Mouse (Mus musculus): ENCODE results near the gene Bola2. TPM values are rescaled to one million over a fixed set of nuclear protein-coding genes. Genes with fewer than 3 reads are reported as not detected.

The Bola2 gene
- 145 and 156 TPM in 2 replicates for polyA plus RNA-seq (2016; fragmentation: Nextera tagmentation; extraction: Ambion mirVana)

DNA sequence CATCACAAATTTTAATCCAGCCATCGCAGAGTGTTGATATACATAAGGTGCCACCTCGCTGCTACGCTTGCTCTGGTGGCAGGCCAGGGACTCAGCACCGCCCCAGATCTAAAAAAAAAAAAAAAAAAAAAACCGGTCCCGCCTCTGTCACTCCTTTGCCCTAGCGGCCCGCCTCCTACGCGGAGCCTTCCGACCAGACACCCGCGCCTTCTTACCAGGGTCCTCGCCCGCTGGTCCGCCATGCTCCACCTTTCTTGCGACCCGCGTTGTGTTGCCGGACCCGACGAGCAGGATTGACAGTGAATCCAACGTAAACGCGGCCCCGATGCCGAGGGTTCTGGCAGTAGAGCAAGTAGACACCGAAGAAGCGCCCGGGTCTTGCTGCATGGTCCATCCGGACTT, at the start of gene Bola2:
Gene Bola2, plus strand, starts transcription at position 192 of the 402 bp plus-strand sequence.
- H3K9me3 ChIP-seq: no peaks in the 10 kb centered on the region
- peak within 1 kb of the TSS; percentile 90 for H3K9ac ChIP-seq (replicated peaks)
- H3K4me1 ChIP-seq (replicated peaks): peaks cover 17% of the 10 kb centered on the region
- no peaks in the 10 kb centered on the region for H3K27me3 ChIP-seq
- H3K36me3 ChIP-seq: peaks cover 29% of the 10 kb centered on the region
- peak within 1 kb of the TSS; percentile 98 for H3K27ac ChIP-seq
- peak; percentile 50; the same call in 1 of the 2 replicates for ATAC-seq (ENCODE audit: insufficient number of reproducible peaks, insufficient read depth, low FRiP score, low TSS enrichment, low read depth)
- H3K4me3 ChIP-seq (replicated peaks): peak within 1 kb of the TSS; percentile 77
- peak within 1 kb of the TSS; percentile 90 for H3K4me2 ChIP-seq
- WGBS: under 1% methylated on average over 31 of the region's 31 CpGs

DNA sequence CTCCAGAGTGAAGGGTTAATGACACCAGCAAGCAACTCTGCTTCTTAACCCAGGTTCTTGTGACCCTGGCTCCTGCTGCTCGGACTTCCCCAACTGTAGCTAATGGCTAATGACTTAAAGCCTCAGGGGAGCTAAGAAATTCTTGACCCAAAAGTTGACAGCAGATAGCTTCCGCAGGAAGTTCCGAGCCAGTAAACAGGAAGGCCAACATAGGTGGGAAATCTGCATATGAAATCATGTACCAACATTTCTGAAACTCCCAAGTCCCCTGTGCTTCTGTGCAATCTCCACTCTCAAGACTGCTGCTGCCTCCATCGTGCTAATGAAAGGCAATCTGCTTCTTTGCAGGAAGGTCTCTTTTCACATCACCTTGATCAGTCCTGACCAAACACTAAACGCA, 49.5 kb upstream of the Bola2 start:
- H3K36me3 ChIP-seq: no peaks in the 10 kb centered on the region
- H3K9ac ChIP-seq (replicated peaks): no peak overlapping the region
- H3K4me2 ChIP-seq: no peak overlapping the region
- no peak overlapping the region for H3K4me3 ChIP-seq (replicated peaks)
- WGBS: 44% methylated on average over 5 of the region's 5 CpGs
- no peak overlapping the region for H3K27ac ChIP-seq
- H3K4me1 ChIP-seq (replicated peaks): 0 out of 2 replicates have a peak, but pooled peaks cover 10% of the 10 kb centered on the region
- H3K9me3 ChIP-seq: no peaks in the 10 kb centered on the region
- ATAC-seq (ENCODE audit: insufficient number of reproducible peaks, insufficient read depth, low FRiP score, low TSS enrichment, low read depth): no peak
- H3K27me3 ChIP-seq: no peaks in the 10 kb centered on the region

DNA sequence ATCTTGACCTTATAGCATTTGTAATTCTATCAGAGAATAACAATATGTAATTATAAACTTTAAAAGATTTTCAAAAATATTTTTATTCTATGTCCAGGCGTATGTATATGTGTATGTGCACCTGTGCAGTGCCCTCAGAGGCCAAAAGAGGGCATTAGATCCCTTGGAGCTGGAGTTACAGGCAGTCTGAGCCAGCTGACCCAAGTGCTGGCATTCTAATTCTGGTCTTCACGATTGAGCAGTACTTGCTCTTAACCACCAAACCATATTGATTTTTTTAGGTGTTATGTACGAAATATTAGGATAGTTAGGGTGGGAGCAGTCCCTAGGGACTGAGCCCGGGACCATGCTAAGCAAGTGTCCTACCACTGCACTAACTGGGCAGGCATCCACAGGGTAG, 46.7 kb upstream of the Bola2 start:
- H3K9ac ChIP-seq (replicated peaks): no peak overlapping the region
- no peaks in the 10 kb centered on the region for H3K9me3 ChIP-seq
- H3K4me1 ChIP-seq (replicated peaks): 0 out of 2 replicates have a peak, but pooled peaks cover 10% of the 10 kb centered on the region
- H3K36me3 ChIP-seq: no peaks in the 10 kb centered on the region
- peak overlapping the region; percentile 74 for H3K4me2 ChIP-seq
- no peak overlapping the region for H3K27ac ChIP-seq
- 86% methylated on average over 4 of the region's 4 CpGs for WGBS
- ATAC-seq (ENCODE audit: insufficient number of reproducible peaks, insufficient read depth, low FRiP score, low TSS enrichment, low read depth): no peak
- H3K27me3 ChIP-seq: no peaks in the 10 kb centered on the region
- peak overlapping the region; percentile 56; the same call in 1 of the 2 replicates for H3K4me3 ChIP-seq (replicated peaks)

- H3K27me3 ChIP-seq: no peaks in the 10 kb centered on the region
- peak; percentile 98 for ATAC-seq (ENCODE audit: insufficient number of reproducible peaks, insufficient read depth, low FRiP score, low TSS enrichment, low read depth)
- WGBS: 1% methylated on average over 57 of the region's 57 CpGs
These were observed 45.8 kb upstream of the Bola2 start, which contains the start of gene Sgf29 for GRCm38 (mm10) chr7:126649231-126650051. Gene Sgf29, plus strand, starts transcription at chr7:126649309.

DNA sequence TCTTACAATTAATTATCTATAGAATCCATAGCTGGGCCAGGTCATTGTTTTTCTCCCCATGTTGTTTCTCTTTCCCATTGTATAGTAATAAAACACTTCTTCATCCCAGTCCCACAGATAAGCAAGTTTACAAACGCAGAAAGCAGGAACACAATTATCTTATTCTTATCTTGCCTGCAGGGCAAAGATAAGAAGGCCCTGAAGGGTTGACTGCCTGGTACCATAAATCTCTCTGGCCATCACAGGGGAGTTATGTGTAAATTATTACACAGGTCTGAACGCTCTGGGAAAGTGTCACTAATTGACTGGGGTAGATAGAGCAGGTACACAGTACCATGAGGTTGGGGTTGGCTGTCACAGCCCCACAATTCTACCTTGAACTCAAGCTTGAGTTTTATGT, 44.3 kb upstream of the Bola2 start:
- H3K9me3 ChIP-seq: no peaks in the 10 kb centered on the region
- no peak overlapping the region for H3K4me3 ChIP-seq (replicated peaks)
- H3K27me3 ChIP-seq: no peaks in the 10 kb centered on the region
- H3K36me3 ChIP-seq: no peaks in the 10 kb centered on the region
- ATAC-seq (ENCODE audit: insufficient number of reproducible peaks, insufficient read depth, low FRiP score, low TSS enrichment, low read depth): no peak
- 53% methylated on average over 2 of the region's 2 CpGs for WGBS
- no peak overlapping the region for H3K9ac ChIP-seq (replicated peaks)
- H3K4me2 ChIP-seq: no peak overlapping the region
- 0 out of 2 replicates have a peak, but pooled peaks cover 10% of the 10 kb centered on the region for H3K4me1 ChIP-seq (replicated peaks)
- H3K27ac ChIP-seq: no peak overlapping the region

More at GRCm38 (mm10) chr7:126649231-126650051, 45.8 kb upstream of the Bola2 start, which contains the start of gene Sgf29:
- Histone ChIP-seq H3K9ac (replicated peaks) (peak within 1 kb of the TSS; percentile 57), H3K9me3 (no peaks in the 10 kb centered on the region), H3K4me1 (replicated peaks) (0 out of 2 replicates have a peak, but pooled peaks cover 10% of the 10 kb centered on the region), H3K4me2 (peak within 1 kb of the TSS; percentile 74), H3K4me3 (replicated peaks) (peak within 1 kb of the TSS; percentile 56), H3K36me3 (no peaks in the 10 kb centered on the region), H3K27ac (peak within 1 kb of the TSS; percentile 86)

GRCm38 (mm10) chr7:126653991-126654390, 41.2 kb upstream of the Bola2 start:
- WGBS: 77% methylated on average over 2 of the region's 2 CpGs
- H3K36me3 ChIP-seq: no peaks in the 10 kb centered on the region
- H3K4me3 ChIP-seq (replicated peaks): no peak overlapping the region
- no peak for ATAC-seq (ENCODE audit: insufficient number of reproducible peaks, insufficient read depth, low FRiP score, low TSS enrichment, low read depth)
- no peaks in the 10 kb centered on the region for H3K27me3 ChIP-seq
- H3K4me1 ChIP-seq (replicated peaks): 0 out of 2 replicates have a peak, but pooled peaks cover 8% of the 10 kb centered on the region
- no peak overlapping the region for H3K27ac ChIP-seq
- H3K9me3 ChIP-seq: no peaks in the 10 kb centered on the region
- H3K4me2 ChIP-seq: no peak overlapping the region
- no peak overlapping the region for H3K9ac ChIP-seq (replicated peaks)

DNA sequence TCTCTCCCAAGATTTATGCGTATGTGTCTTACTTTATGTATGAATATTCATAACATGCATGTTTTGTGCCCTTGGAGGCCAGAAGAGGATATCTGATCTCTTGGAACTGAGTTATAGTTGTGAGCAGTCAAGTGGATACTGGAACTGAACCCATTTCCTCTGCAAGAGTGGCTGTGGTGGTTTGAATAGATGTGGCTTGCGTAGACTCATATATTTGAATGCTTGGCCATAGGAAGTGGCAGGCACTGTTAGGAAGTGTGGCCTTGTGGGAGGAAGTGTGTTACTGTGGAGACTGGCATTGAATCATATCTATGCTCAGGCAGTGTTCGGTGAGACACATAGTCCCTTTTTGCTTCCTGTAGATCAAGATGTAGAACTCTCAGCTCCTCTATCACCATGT, 39.5 kb upstream of the Bola2 start:
- Histone ChIP-seq H3K36me3 (no peaks in the 10 kb centered on the region), H3K27ac (no peak overlapping the region), H3K4me1 (replicated peaks) (no peaks in the 10 kb centered on the region), H3K27me3 (no peaks in the 10 kb centered on the region), H3K9me3 (no peaks in the 10 kb centered on the region), H3K4me3 (replicated peaks) (no peak overlapping the region), H3K9ac (replicated peaks) (no peak overlapping the region), H3K4me2 (no peak overlapping the region)
- no peak for ATAC-seq (ENCODE audit: insufficient number of reproducible peaks, insufficient read depth, low FRiP score, low TSS enrichment, low read depth)
- WGBS: 92% methylated on average over 3 of the region's 3 CpGs

DNA sequence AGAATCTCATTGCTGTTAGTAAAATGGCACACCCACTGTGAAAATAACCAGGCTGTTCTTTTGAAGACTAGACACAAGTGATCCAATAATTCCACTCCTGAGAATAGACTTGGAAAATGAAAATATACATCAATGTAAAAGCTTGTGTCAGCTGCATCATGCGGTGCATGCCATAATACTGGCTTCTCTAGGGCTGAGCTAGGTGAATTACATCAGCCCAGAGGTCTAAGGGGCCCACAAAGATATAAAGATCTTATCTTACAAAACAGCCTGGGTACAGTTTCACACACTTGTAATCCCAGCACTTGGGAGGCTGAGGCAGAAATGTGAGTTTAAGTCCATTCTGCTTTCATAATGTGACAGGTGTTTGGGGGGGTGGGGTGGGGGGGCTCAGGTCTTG, 37.7 kb upstream of the Bola2 start:
- peaks cover 4% of the 10 kb centered on the region for H3K36me3 ChIP-seq
- no peak for ATAC-seq (ENCODE audit: insufficient number of reproducible peaks, insufficient read depth, low FRiP score, low TSS enrichment, low read depth)
- 90% methylated on average over 1 of the region's 1 CpGs for WGBS

GRCm38 (mm10) chr7:126659771-126660170, 35.4 kb upstream of the Bola2 start:
- H3K36me3 ChIP-seq: peaks cover 26% of the 10 kb centered on the region
- no peak for ATAC-seq (ENCODE audit: insufficient number of reproducible peaks, insufficient read depth, low FRiP score, low TSS enrichment, low read depth)
- no peaks in the 10 kb centered on the region for H3K9me3 ChIP-seq
- H3K4me3 ChIP-seq (replicated peaks): no peak overlapping the region
- no peak overlapping the region for H3K9ac ChIP-seq (replicated peaks)
- H3K27ac ChIP-seq: no peak overlapping the region
- no peaks in the 10 kb centered on the region for H3K27me3 ChIP-seq
- no peak overlapping the region for H3K4me2 ChIP-seq
- H3K4me1 ChIP-seq (replicated peaks): no peaks in the 10 kb centered on the region
- 82% methylated on average over 3 of the region's 3 CpGs for whole genome bisulfite sequencing

More for the DNA sequence above, 37.7 kb upstream of the Bola2 start:
- Histone ChIP-seq H3K4me1 (replicated peaks) (no peaks in the 10 kb centered on the region), H3K9me3 (no peaks in the 10 kb centered on the region), H3K4me2 (no peak overlapping the region), H3K27ac (no peak overlapping the region), H3K27me3 (no peaks in the 10 kb centered on the region), H3K4me3 (replicated peaks) (no peak overlapping the region), H3K9ac (replicated peaks) (no peak overlapping the region)

DNA sequence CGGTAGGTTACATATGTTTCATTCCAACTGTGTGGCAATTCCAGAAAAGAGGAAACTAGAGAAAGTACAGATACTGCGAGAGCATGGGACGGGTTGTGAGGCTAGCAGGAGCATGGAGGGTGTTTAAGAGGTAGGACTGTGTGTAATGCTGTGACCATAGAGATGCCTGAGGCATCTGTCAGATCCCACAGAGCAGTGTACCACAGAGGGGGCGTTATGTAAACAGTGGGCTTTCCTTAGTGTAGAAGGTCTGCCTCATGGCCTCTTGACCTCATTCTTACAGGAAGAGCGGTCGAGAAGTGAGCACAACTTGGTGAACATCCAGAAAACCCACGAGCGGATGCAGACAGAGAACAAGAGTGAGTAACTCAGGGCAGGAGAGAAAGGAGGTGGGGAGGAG, 31.6 kb upstream of the Bola2 start:
- H3K36me3 ChIP-seq: peaks cover 60% of the 10 kb centered on the region
- ATAC-seq (ENCODE audit: insufficient number of reproducible peaks, insufficient read depth, low FRiP score, low TSS enrichment, low read depth): no peak
- no peak overlapping the region for H3K4me3 ChIP-seq (replicated peaks)
- no peak overlapping the region for H3K9ac ChIP-seq (replicated peaks)
- H3K9me3 ChIP-seq: no peaks in the 10 kb centered on the region
- 78% methylated on average over 8 of the region's 8 CpGs for WGBS
- no peak overlapping the region for H3K27ac ChIP-seq
- no peaks in the 10 kb centered on the region for H3K4me1 ChIP-seq (replicated peaks)
- H3K4me2 ChIP-seq: no peak overlapping the region
- H3K27me3 ChIP-seq: no peaks in the 10 kb centered on the region

DNA sequence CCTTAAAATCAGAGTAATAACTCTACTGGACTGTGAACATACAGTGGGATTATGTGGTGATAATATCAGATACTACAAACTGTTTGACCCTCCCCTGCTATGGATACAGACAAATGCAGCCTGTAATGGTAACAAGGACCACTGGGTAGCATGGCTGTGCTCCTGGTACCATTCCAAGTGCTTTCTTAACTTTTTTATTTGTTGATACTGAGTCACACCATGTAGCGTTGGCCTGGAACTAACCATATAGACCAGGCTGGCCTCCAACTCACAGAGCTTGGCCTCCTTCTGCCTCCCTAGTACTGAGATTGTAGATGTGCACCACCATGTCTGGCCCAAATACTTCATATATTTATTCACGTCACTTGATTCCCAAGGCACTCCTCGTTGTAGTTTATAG, 29.9 kb upstream of the Bola2 start:
- no peaks in the 10 kb centered on the region for H3K4me1 ChIP-seq (replicated peaks)
- no peak overlapping the region for H3K4me3 ChIP-seq (replicated peaks)
- peaks cover 68% of the 10 kb centered on the region for H3K36me3 ChIP-seq
- H3K27me3 ChIP-seq: no peaks in the 10 kb centered on the region
- H3K9ac ChIP-seq (replicated peaks): no peak overlapping the region
- H3K9me3 ChIP-seq: no peaks in the 10 kb centered on the region
- no peak overlapping the region for H3K27ac ChIP-seq
- WGBS: 86% methylated on average over 3 of the region's 3 CpGs
- no peak overlapping the region for H3K4me2 ChIP-seq
- ATAC-seq (ENCODE audit: insufficient number of reproducible peaks, insufficient read depth, low FRiP score, low TSS enrichment, low read depth): no peak
